Mouse (Mus musculus): ENCODE measurements around the gene Tcf21.

DNA sequence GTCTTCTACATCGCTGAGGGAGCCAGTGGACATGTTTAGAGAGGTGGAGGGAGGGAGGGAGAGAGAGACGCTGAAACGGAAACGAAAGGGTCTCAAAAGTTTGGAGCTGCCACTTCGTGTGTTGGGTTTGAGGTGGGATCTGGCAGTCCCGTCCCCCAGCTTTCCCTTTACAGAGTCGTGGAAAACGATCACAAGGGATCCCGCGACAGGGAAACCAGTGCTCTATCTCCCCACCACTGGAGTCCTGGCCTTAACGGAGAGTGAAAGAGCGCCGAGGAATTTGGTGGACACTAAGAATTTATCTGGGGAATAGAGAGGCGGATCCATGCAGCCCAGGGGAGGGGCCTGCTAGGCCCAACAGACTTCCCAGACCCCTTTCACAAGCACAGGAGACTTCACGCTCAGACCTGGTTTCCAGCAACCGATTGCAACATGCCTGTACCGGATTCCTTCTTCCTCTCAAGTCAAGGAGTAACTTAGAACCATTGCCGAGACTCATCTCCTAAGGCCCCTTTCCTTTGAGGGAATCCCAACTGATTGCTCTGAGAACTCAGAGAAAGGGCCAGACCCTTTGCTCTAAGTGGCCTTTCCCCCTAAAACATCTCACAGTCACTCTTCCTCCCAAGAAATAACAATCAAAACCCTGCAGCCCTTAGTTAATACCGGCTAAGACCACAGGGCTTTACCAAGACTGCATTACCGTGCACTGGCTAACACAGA lies at the start of gene Tcf21:
- TF ChIP-seq MAFK (IDR thresholded peaks at IDR 0.05; ENCODE audit: insufficient read depth, low read depth, low read length) = no peak
- TF ChIP-seq ZC3H11A (IDR thresholded peaks at IDR 0.05; ENCODE audit: borderline replicate concordance, low read depth, low read length) = no peak
- TF ChIP-seq ZNF384 (IDR thresholded peaks at IDR 0.05; ENCODE audit: low read depth, low read length) = no peak
- no peak for TF ChIP-seq HCFC1 (IDR thresholded peaks at IDR 0.05; ENCODE audit: borderline replicate concordance, insufficient read depth, low read length)

Data from ES-E14 (cell line).